Mouse (Mus musculus) bone marrow macrophage, adult 2 months (primary cell): ENCODE data around the gene Sytl4.

Experiments
- CTCF ChIP-seq: IDR thresholded peaks from 2 replicates; pipeline ENCODE4 v1.5.1; 2012; ENCODE audit warnings: low read depth, mild to moderate bottlenecking, low read length, moderate library complexity
- POLR2A ChIP-seq: IDR thresholded peaks from 2 replicates; pipeline ENCODE4 v1.6.1; 2012; ENCODE audit warnings: mild to moderate bottlenecking, low read depth, low read length, borderline replicate concordance

DNA sequence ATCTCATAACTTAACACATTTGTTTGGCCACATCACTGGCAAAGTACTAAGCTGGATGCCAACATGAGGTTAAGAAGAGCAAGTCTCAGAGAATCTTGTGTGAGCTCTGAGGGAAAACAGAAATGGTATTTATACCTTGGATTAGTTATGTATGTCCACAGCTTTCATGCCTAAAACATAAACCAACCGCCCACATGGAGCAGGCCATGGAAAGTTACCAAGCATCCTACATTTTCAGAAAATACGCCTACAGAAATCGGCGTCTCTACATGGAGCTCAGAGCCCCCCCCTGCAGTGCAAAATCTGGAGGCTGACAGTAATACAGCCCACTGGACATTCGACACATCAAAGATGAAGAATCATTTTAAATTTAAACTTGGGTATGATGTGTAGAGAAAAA lies 93.5 kb downstream of the Sytl4 start:
- TF ChIP-seq CTCF (no peak), POLR2A (no peak)
